Comparison of ENCODE assay signal across 23 mouse cellular contexts in genomic region chr6:85350157-85350556, GRCm38 (mm10).
"Had no signal": no experiment of that assay in that cellular context is flagged by ENCODE, and none has a peak within 500 bp of the region (broad histone marks: within the 10 kb centered on the region; RNA-seq: fewer than 3 reads in every experiment).

No protein-coding gene starts in this region.

- H3K36me3 ChIP-seq: limb, embryonic 10.5 days; liver, embryonic 12.5 days; liver, embryonic 15.5 days; midbrain, embryonic 10.5 days had no signal

- H3K4me1 ChIP-seq: limb, embryonic 13.5 days; liver, embryonic 12.5 days; liver, embryonic 15.5 days; lung, embryonic 15.5 days; neural tube, embryonic 12.5 days; neural tube, embryonic 15.5 days; stomach, embryonic 15.5 days had no signal

- H3K4me3 ChIP-seq: layer of hippocampus, adult 2 months; limb, embryonic 10.5 days; limb, embryonic 13.5 days; liver, embryonic 12.5 days; liver, embryonic 15.5 days; lung, embryonic 15.5 days; megakaryocyte, embryonic 14.5 days; midbrain, embryonic 10.5 days; neural tube, embryonic 12.5 days; neural tube, embryonic 15.5 days; stomach, embryonic 15.5 days had no signal

- H3K27me3 ChIP-seq: limb, embryonic 13.5 days; liver, embryonic 15.5 days; lung, embryonic 15.5 days; neural tube, embryonic 12.5 days; neural tube, embryonic 15.5 days; stomach, embryonic 15.5 days had no signal

- DNase-seq: kidney, adult 2 months; kidney, postnatal 25 days; layer of hippocampus, postnatal 36 days; liver; lung, adult 18-20 months; lung, postnatal 10 days; lung, postnatal 36 days; midbrain, embryonic 14.5 days; retina, postnatal 1 day; right cerebral cortex, postnatal 25 days; spleen, adult 18-20 months; thymus, postnatal 25 days had no signal

- ATAC-seq: liver, embryonic 12.5 days had no signal

- H3K4me2 ChIP-seq: limb, embryonic 13.5 days; liver, embryonic 12.5 days; liver, embryonic 15.5 days; lung, embryonic 15.5 days; neural tube, embryonic 12.5 days; neural tube, embryonic 15.5 days; stomach, embryonic 15.5 days had no signal

- H3K9ac ChIP-seq: limb, embryonic 13.5 days; liver, embryonic 12.5 days; liver, embryonic 15.5 days; lung, embryonic 15.5 days; neural tube, embryonic 12.5 days; neural tube, embryonic 15.5 days; stomach, embryonic 15.5 days had no signal

- H3K9me3 ChIP-seq: limb, embryonic 10.5 days; limb, embryonic 13.5 days; liver, embryonic 12.5 days; liver, embryonic 15.5 days; lung, embryonic 15.5 days; megakaryocyte, embryonic 14.5 days; midbrain, embryonic 10.5 days; neural tube, embryonic 12.5 days; neural tube, embryonic 15.5 days; stomach, embryonic 15.5 days had no signal

- H3K27ac ChIP-seq: layer of hippocampus, adult 2 months; limb, embryonic 10.5 days; limb, embryonic 13.5 days; liver, embryonic 12.5 days; liver, embryonic 15.5 days; lung, embryonic 15.5 days; neural tube, embryonic 12.5 days; neural tube, embryonic 15.5 days; stomach, embryonic 15.5 days had no signal
